8 mouse cellular contexts compared by ENCODE assay signal in the genomic region with DNA sequence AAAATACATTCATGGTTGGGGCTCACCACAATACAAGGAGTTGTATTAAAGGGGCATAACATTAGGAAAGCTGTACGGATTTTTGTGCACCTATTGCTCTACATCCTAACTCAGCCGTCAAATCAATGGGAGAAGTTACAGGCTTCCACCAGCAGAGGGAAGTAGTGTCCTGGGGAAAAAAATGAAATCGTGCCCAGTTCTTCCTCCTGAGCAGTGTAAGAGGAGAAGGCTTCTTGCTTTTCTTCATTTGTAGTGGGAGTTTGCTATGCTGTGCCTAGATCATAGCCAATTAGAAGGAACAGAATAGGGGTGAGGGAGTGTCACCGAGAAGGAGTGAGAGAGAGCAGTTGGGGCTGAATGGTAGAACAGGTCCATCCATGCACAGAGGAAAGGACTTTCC.
A peak's percentile ranks its signal among the peaks of the same experiment; 100 is the strongest.
DNase-seq lines count a peak whose midpoint lies in the region; ATAC-seq and TF ChIP-seq lines count a peak whose summit lies in the region.

No protein-coding gene starts in this region.

- TF ChIP-seq CTCF in kidney, adult 2 months (conservative IDR thresholded peaks at IDR 0.05; ENCODE audit: insufficient read depth, insufficient read length, low read depth, low read length), result peak; percentile 61

- intact Hi-C loops in left cerebral cortex, postnatal 4 days (cut with DNase I), result loop anchor here (2.0 to 10.0 kb wide), 3 partner anchors 151 to 1105 kb away; a partner anchor contains a TSS

- H3K9me3 ChIP-seq in embryonic facial prominence, embryonic 10.5 days, result no peaks in the 10 kb centered on the region
- H3K9me3 ChIP-seq in midbrain, embryonic 12.5 days, result no peaks in the 10 kb centered on the region
- no peaks in the 10 kb centered on the region for H3K9me3 ChIP-seq in stomach, embryonic 15.5 days

- H3K4me3 ChIP-seq in embryonic facial prominence, embryonic 10.5 days, result no peak overlapping the region
- no peak overlapping the region for H3K4me3 ChIP-seq in kidney, adult 2 months (ENCODE audit: insufficient read depth, low read depth, low read length)
- H3K4me3 ChIP-seq in midbrain, embryonic 12.5 days, result no peak overlapping the region
- H3K4me3 ChIP-seq in stomach, embryonic 15.5 days (replicated peaks), result no peak overlapping the region

- no peak overlapping the region for H3K4me2 ChIP-seq in midbrain, embryonic 12.5 days (replicated peaks)
- H3K4me2 ChIP-seq in stomach, embryonic 15.5 days, result no peak overlapping the region

- DNase-seq in B cell, adult 2 months, result peak; percentile 44 to 51
- peak; percentile 9 for DNase-seq in adrenal gland, adult 8-10 months
- peak; percentile 62 for DNase-seq in embryonic facial prominence, embryonic 10.5 days (ENCODE audit: low spot score)
- peak; percentile 4 for DNase-seq in gonadal fat pad, adult 2 months (ENCODE audit: low read depth)
- peak; percentile 55 for DNase-seq in kidney, adult 2 months
- DNase-seq in left cerebral cortex, postnatal 4 days, result peak; percentile 11

- ATAC-seq in midbrain, embryonic 12.5 days (ENCODE audit: low FRiP score, low read depth), result peak; percentile 81
- ATAC-seq in stomach, embryonic 15.5 days (ENCODE audit: insufficient read depth, low FRiP score, low read depth), result 0 out of 2 replicates have a peak, but pooled peaks have one; percentile 71

- H3K27me3 ChIP-seq in embryonic facial prominence, embryonic 10.5 days (replicated peaks; ENCODE audit: low read depth, poor library complexity, severe bottlenecking), result no peaks in the 10 kb centered on the region
- H3K27me3 ChIP-seq in kidney, adult 2 months (replicated peaks; ENCODE audit: control insufficient read depth, insufficient read depth, low read length), result no peaks in the 10 kb centered on the region
- H3K27me3 ChIP-seq in midbrain, embryonic 12.5 days, result no peaks in the 10 kb centered on the region
- H3K27me3 ChIP-seq in stomach, embryonic 15.5 days (replicated peaks), result no peaks in the 10 kb centered on the region

- peaks cover 11% of the 10 kb centered on the region for H3K4me1 ChIP-seq in embryonic facial prominence, embryonic 10.5 days
- H3K4me1 ChIP-seq in kidney, adult 2 months (ENCODE audit: control insufficient read depth, insufficient read depth, low read length), result no peaks in the 10 kb centered on the region
- 0 out of 2 replicates have a peak, but pooled peaks cover 4% of the 10 kb centered on the region for H3K4me1 ChIP-seq in midbrain, embryonic 12.5 days
- no peaks in the 10 kb centered on the region for H3K4me1 ChIP-seq in stomach, embryonic 15.5 days

- H3K36me3 ChIP-seq in embryonic facial prominence, embryonic 10.5 days (replicated peaks), result no peaks in the 10 kb centered on the region
- H3K36me3 ChIP-seq in kidney, adult 2 months (ENCODE audit: control insufficient read depth, insufficient read depth, low read length), result no peaks in the 10 kb centered on the region
- H3K36me3 ChIP-seq in midbrain, embryonic 12.5 days, result no peaks in the 10 kb centered on the region
- H3K36me3 ChIP-seq in stomach, embryonic 15.5 days, result no peaks in the 10 kb centered on the region

- WGBS in embryonic facial prominence, embryonic 10.5 days, result 19% methylated on average over 4 of the region's 4 CpGs
- 6% methylated on average over 4 of the region's 4 CpGs for WGBS in kidney, adult 2 months
- WGBS in midbrain, embryonic 12.5 days, result 20% methylated on average over 4 of the region's 4 CpGs
- WGBS in stomach, embryonic 15.5 days, result 17% methylated on average over 4 of the region's 4 CpGs

- H3K9ac ChIP-seq in midbrain, embryonic 12.5 days (replicated peaks), result no peak overlapping the region
- no peak overlapping the region for H3K9ac ChIP-seq in stomach, embryonic 15.5 days

- no peak for TF ChIP-seq POLR2A in kidney, adult 2 months (IDR thresholded peaks at IDR 0.05; ENCODE audit: low read depth, low read length)

- no peak overlapping the region for H3K27ac ChIP-seq in embryonic facial prominence, embryonic 10.5 days (replicated peaks)
- no peak overlapping the region for H3K27ac ChIP-seq in kidney, adult 2 months (ENCODE audit: insufficient read depth, low read depth, low read length)
- H3K27ac ChIP-seq in midbrain, embryonic 12.5 days (replicated peaks), result no peak overlapping the region
- H3K27ac ChIP-seq in stomach, embryonic 15.5 days, result no peak overlapping the region

Comparison
In these comparisons a context has a peak if more than half of its experiments do, and no peak if none do; other contexts are left out.
1. DNase-seq: peak in every context shown above with its lines; median percentile 62 in embryonic facial prominence, embryonic 10.5 days; 55 in kidney, adult 2 months; 48 in B cell, adult 2 months; 11 in left cerebral cortex, postnatal 4 days; 9 in adrenal gland, adult 8-10 months; 4 in gonadal fat pad, adult 2 months.